Mouse (Mus musculus): ENCODE measurements around the gene Hnf4a. TPM values are rescaled to one million over a fixed set of nuclear protein-coding genes. Genes with fewer than 3 reads are reported as not detected.

Gene Hnf4a
- total and polyA plus RNA-seq, 3 experiments = not detected

DNA sequence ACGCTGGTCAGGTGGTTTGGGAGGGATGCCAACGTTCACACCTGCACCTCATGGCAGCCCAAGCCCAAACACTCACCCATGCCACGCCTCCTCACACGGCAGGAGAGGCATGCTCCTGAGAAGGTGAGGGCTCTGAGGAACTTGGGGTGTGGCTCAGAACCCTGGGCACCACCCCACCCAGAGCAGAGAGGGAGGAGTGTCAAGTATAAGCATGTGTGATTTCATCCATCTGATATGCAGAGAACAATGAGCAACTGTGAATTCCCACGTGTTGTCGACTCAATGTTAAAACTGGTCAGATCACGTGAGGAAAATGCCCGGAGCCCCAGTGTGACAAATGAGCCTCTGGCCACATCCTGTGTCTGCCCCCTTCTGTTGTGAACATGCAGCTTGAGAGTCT is 39.8 kb upstream of the Hnf4a start:
- no peak overlapping the region for H3K4me3 ChIP-seq (replicated peaks in 1 of 3; ENCODE audit: low read depth in 2 of 3, low read length in 2 of 3, poor library complexity in 1 of 3)
- H3K4me2 ChIP-seq (ENCODE audit: insufficient read depth, low read depth, poor library complexity, severe bottlenecking) = no peak overlapping the region
- in situ Hi-C loops (cut with MboI; ENCODE audit: low pct_ligation_motif_present, low pct_unique_long_range_greater_than_20kb, low sequenced_read_pairs) = no loop called here
- H3K27me3 ChIP-seq (replicated peaks) = no peaks in the 10 kb centered on the region
- no peak for DNase-seq (ENCODE audit: extremely low read depth)
- H3K9me3 ChIP-seq (replicated peaks; ENCODE audit: low read length) = no peaks in the 10 kb centered on the region
- TF ChIP-seq HCFC1 (IDR thresholded peaks at IDR 0.05; ENCODE audit: low read depth, low read length) = no peak
- TF ChIP-seq CTCF (conservative IDR thresholded peaks at IDR 0.05 in 1 of 2, IDR thresholded peaks at IDR 0.05 in 1 of 2; ENCODE audit: low read depth in 2 of 2, low read length in 2 of 2) = no peak
- TF ChIP-seq NRF1 (IDR thresholded peaks at IDR 0.05; ENCODE audit: low read depth, low read length) = no peak
- TF ChIP-seq POLR2A (IDR thresholded peaks at IDR 0.05; ENCODE audit: low read depth, low read length) = no peak
- no peak for TF ChIP-seq TCF12 (IDR thresholded peaks at IDR 0.05; ENCODE audit: low read depth, low read length)
- peaks cover 10 to 46% of the 10 kb centered on the region in 2 experiments for H3K36me3 ChIP-seq (replicated peaks in 1 of 2; ENCODE audit: control insufficient read depth in 1 of 2, insufficient read depth in 1 of 2, low read length in 1 of 2)
- H3K27ac ChIP-seq (ENCODE audit: insufficient read depth, low read depth) = no peak overlapping the region
- H3K4me1 ChIP-seq (ENCODE audit: control insufficient read depth in 1 of 2, insufficient read depth in 2 of 2) = peaks cover 0 to 9% of the 10 kb centered on the region in 2 experiments; a peak in 3 of 4 replicates
- no peak overlapping the region for H3K9ac ChIP-seq (ENCODE audit: insufficient read depth, low read depth)
- dilution Hi-C loops (cut with MboI; ENCODE audit: extremely low pct_ligation_motif_present, extremely low pct_unique_long_range_greater_than_20kb, low sequenced_read_pairs) = no loop called here
- no peaks in the 10 kb centered on the region for H3K79me2 ChIP-seq (replicated peaks; ENCODE audit: control insufficient read depth, extremely low read depth, insufficient read depth, poor library complexity, severe bottlenecking)

DNA sequence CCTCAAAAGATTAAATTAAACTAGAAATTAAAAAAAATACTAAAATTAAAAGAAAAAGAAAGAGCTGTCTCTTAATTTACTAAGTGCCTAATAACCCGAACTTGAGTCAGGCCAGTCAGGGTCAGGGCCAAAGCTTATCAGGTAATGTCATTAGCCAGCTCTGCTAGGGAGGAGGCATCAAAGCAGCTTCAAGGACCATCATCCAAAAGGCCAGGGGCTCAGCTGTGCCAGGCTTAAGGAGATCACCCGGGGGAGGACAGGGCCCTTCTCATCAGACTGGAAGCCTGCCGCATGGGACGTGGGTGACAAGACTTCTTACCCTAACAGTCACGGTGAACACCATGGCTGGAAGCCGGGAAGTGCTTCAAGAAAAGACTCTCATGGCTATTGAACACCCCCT is 39.0 kb upstream of the Hnf4a start:
- Histone ChIP-seq H3K9me3 (replicated peaks; ENCODE audit: low read length) (no peaks in the 10 kb centered on the region), H3K9ac (ENCODE audit: insufficient read depth, low read depth) (no peak overlapping the region), H3K27me3 (replicated peaks) (no peaks in the 10 kb centered on the region), H3K4me1 (ENCODE audit: control insufficient read depth in 1 of 2, insufficient read depth in 2 of 2) (peaks cover 0 to 10% of the 10 kb centered on the region in 2 experiments; a peak in 3 of 4 replicates), H3K36me3 (replicated peaks in 1 of 2; ENCODE audit: control insufficient read depth in 1 of 2, insufficient read depth in 1 of 2, low read length in 1 of 2) (peaks cover 10 to 46% of the 10 kb centered on the region in 2 experiments), H3K4me3 (replicated peaks in 1 of 3; ENCODE audit: low read depth in 2 of 3, low read length in 2 of 3, poor library complexity in 1 of 3) (no peak overlapping the region), H3K4me2 (ENCODE audit: insufficient read depth, low read depth, poor library complexity, severe bottlenecking) (no peak overlapping the region), H3K27ac (ENCODE audit: insufficient read depth, low read depth) (no peak overlapping the region), H3K79me2 (replicated peaks; ENCODE audit: control insufficient read depth, extremely low read depth, insufficient read depth, poor library complexity, severe bottlenecking) (no peaks in the 10 kb centered on the region)
- in situ Hi-C loops (cut with MboI; ENCODE audit: low pct_ligation_motif_present, low pct_unique_long_range_greater_than_20kb, low sequenced_read_pairs) = no loop called here
- no peak for DNase-seq (ENCODE audit: extremely low read depth)
- dilution Hi-C loops (cut with MboI; ENCODE audit: extremely low pct_ligation_motif_present, extremely low pct_unique_long_range_greater_than_20kb, low sequenced_read_pairs) = no loop called here
- no peak for TF ChIP-seq ZMIZ1 (IDR thresholded peaks at IDR 0.05; ENCODE audit: low read depth, low read length)
- no peak for TF ChIP-seq MAX (IDR thresholded peaks at IDR 0.05; ENCODE audit: low read length)
- no peak for TF ChIP-seq RCOR1 (conservative IDR thresholded peaks at IDR 0.05; ENCODE audit: low read depth, low read length)
- no peak for TF ChIP-seq KAT2A (IDR thresholded peaks at IDR 0.05; ENCODE audit: insufficient replicate concordance, low read length)
- TF ChIP-seq MXI1 (IDR thresholded peaks at IDR 0.05; ENCODE audit: low read depth, low read length) = no peak

DNA sequence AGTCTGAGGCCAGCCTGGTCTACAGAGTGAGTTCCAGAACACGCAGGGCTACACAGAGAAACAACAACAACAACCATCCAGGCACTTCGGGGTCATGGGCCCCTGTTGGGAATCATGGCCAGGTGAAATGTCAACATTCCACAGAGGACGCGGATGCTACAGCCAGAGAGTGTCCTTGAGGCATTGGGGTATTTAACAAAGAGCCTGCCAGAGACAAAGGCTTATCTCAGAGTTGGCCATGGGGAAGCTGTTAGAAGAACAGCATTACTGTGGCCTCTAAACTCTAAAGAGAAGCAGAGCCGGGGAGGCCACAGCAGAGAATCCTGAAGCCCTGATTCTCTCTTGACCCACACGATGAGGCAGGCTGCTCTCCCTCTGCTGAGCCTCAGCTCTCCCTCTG is 37.7 kb upstream of the Hnf4a start:
- Histone ChIP-seq H3K36me3 (replicated peaks in 1 of 2; ENCODE audit: control insufficient read depth in 1 of 2, insufficient read depth in 1 of 2, low read length in 1 of 2) (peaks cover 10 to 46% of the 10 kb centered on the region in 2 experiments), H3K4me2 (ENCODE audit: insufficient read depth, low read depth, poor library complexity, severe bottlenecking) (no peak overlapping the region), H3K27ac (ENCODE audit: insufficient read depth, low read depth) (no peak overlapping the region), H3K27me3 (replicated peaks) (peaks cover 7% of the 10 kb centered on the region), H3K4me1 (ENCODE audit: control insufficient read depth in 1 of 2, insufficient read depth in 2 of 2) (peaks cover 0 to 14% of the 10 kb centered on the region in 2 experiments; a peak in 3 of 4 replicates), H3K79me2 (replicated peaks; ENCODE audit: control insufficient read depth, extremely low read depth, insufficient read depth, poor library complexity, severe bottlenecking) (no peaks in the 10 kb centered on the region), H3K9me3 (replicated peaks; ENCODE audit: low read length) (no peaks in the 10 kb centered on the region), H3K4me3 (replicated peaks in 1 of 3; ENCODE audit: low read depth in 2 of 3, low read length in 2 of 3, poor library complexity in 1 of 3) (no peak overlapping the region), H3K9ac (ENCODE audit: insufficient read depth, low read depth) (no peak overlapping the region)
- TF ChIP-seq IRF4 (IDR thresholded peaks at IDR 0.05; ENCODE audit: low read depth, low read length) (no peak), CTCF (conservative IDR thresholded peaks at IDR 0.05 in 1 of 2, IDR thresholded peaks at IDR 0.05 in 1 of 2; ENCODE audit: low read depth in 2 of 2, low read length in 2 of 2) (no peak), NELFE (IDR thresholded peaks at IDR 0.05; ENCODE audit: low read depth, low read length) (no peak), JUN (IDR thresholded peaks at IDR 0.05; ENCODE audit: insufficient read depth, low read depth, low read length) (no peak), RCOR1 (conservative IDR thresholded peaks at IDR 0.05; ENCODE audit: low read depth, low read length) (no peak), UBTF (IDR thresholded peaks at IDR 0.05; ENCODE audit: low read depth, low read length) (no peak), CHD2 (IDR thresholded peaks at IDR 0.05; ENCODE audit: low read length) (no peak), USF2 (conservative IDR thresholded peaks at IDR 0.05; ENCODE audit: low read depth, low read length) (no peak), USF1 (IDR thresholded peaks at IDR 0.05; ENCODE audit: low read depth, low read length) (no peak), E2F4 (IDR thresholded peaks at IDR 0.05; ENCODE audit: insufficient replicate concordance, low read depth, low read length) (no peak), NRF1 (IDR thresholded peaks at IDR 0.05; ENCODE audit: low read depth, low read length) (no peak), POLR2A (IDR thresholded peaks at IDR 0.05; ENCODE audit: low read depth, low read length) (no peak), MXI1 (IDR thresholded peaks at IDR 0.05; ENCODE audit: low read depth, low read length) (no peak)
- no peak for DNase-seq (ENCODE audit: extremely low read depth)
- dilution Hi-C loops (cut with MboI; ENCODE audit: extremely low pct_ligation_motif_present, extremely low pct_unique_long_range_greater_than_20kb, low sequenced_read_pairs) (no loop called here), in situ Hi-C loops (cut with MboI; ENCODE audit: low pct_ligation_motif_present, low pct_unique_long_range_greater_than_20kb, low sequenced_read_pairs) (no loop called here)
